Mouse (Mus musculus) embryonic fibroblast, embryonic 13.5 days (primary cell): ENCODE measurements at regions not wholly inside any gene's neighbourhood (a gene's known extent, or its start where the extent isn't known, plus 50 kb on each side); places are given as distances from the start of the nearest gene placed in this dataset.

Source experiments
- CTCF ChIP-seq: IDR thresholded peaks from 2 replicates; pipeline ENCODE4 v1.5.1; 2011; ENCODE audit warnings: mild to moderate bottlenecking, control low read depth, low read length, moderate library complexity, borderline replicate concordance; ENCODE audit not compliant: insufficient read depth
- POLR2A ChIP-seq: IDR thresholded peaks from 2 replicates; pipeline ENCODE4 v1.6.1; 2011; ENCODE audit warnings: low read depth, mild to moderate bottlenecking, control low read depth, low read length, moderate library complexity

DNA sequence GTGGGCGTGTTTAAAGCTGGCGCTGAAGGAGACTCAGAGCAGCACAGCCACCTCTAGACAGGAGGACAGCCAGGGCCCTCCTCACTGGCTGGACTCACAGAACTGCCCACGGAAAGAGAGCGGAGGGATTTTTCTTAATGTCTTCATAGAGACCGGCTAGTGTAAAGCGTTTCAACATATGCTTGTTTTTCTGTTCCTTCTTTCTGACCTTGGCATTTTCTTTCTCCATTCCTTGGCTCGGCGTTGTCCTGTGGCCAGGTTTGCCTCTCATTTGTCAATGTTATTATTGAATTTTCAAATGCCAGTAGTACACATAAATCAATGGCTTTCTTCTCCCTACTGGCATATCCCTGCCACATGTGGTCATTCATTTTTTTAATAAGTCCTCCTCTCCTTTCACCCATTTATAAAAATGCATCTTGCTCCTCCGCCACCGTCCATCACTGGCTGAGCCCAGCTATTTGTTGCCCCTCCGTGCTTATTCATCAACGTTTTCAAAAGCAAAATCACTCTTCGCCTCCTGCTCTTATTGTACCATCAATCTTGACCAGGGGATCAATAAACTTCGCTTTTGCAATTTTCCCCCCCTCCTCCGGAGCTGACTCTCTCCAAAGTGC lies 319.0 kb downstream of the Gm45692 start:
- no peak for TF ChIP-seq CTCF
- TF ChIP-seq POLR2A: no peak
